Comparison of ENCODE assay signal across 24 mouse cellular contexts in genomic region chr19:46672766-46673418, GRCm38 (mm10). TPM values are rescaled to one million over a fixed set of nuclear protein-coding genes. Genes with fewer than 3 reads are reported as not detected.
DNase-seq lines count a peak whose midpoint lies in the region; ATAC-seq and TF ChIP-seq lines count a peak whose summit lies in the region.
"Had no signal": no experiment of that assay in that cellular context is flagged by ENCODE, and none has a peak within 500 bp of the region (broad histone marks: within the 10 kb centered on the region; RNA-seq: fewer than 3 reads in every experiment).

Gene Cyp17a1 (minus strand): TSS chr19:46673172.

- 49% methylated on average over 5 of the region's 5 CpGs for WGBS in liver, postnatal 0 days (ENCODE audit: insufficient replicate concordance)
- WGBS in liver, embryonic 12.5 days (ENCODE audit: insufficient replicate concordance) = 46% methylated on average over 5 of the region's 5 CpGs
- 22% methylated on average over 5 of the region's 5 CpGs for WGBS in small intestine, adult 2 months

- TF ChIP-seq POLR2A in small intestine, adult 2 months (IDR thresholded peaks at IDR 0.05; ENCODE audit: low read depth, low read length) = no peak

- no peak for ATAC-seq in liver, postnatal 0 days
- ATAC-seq in liver, embryonic 12.5 days = no peak

- no peaks in the 10 kb centered on the region for H3K27me3 ChIP-seq in liver, postnatal 0 days (ENCODE audit: insufficient read depth, low read length)
- H3K27me3 ChIP-seq in liver, embryonic 12.5 days (replicated peaks) = peaks cover 32% of the 10 kb centered on the region
- H3K27me3 ChIP-seq in small intestine, adult 2 months (ENCODE audit: control insufficient read depth, insufficient read depth, low read length) = no peaks in the 10 kb centered on the region
- H3K27me3 ChIP-seq: forebrain, embryonic 12.5 days; neural tube, embryonic 15.5 days had no signal

- TF ChIP-seq CTCF in liver, postnatal 0 days (IDR thresholded peaks at IDR 0.05; ENCODE audit: low read depth) = no peak
- no peak for TF ChIP-seq CTCF in small intestine, adult 2 months (IDR thresholded peaks at IDR 0.05; ENCODE audit: extremely low read depth, insufficient read length, insufficient replicate concordance, low read depth, low read length)

- H3K4me1 ChIP-seq in liver, postnatal 0 days (ENCODE audit: insufficient read depth) = peaks cover 23% of the 10 kb centered on the region
- peaks cover 22% of the 10 kb centered on the region for H3K4me1 ChIP-seq in liver, embryonic 12.5 days
- H3K4me1 ChIP-seq in small intestine, adult 2 months (ENCODE audit: control insufficient read depth, insufficient read depth, insufficient read length, low read length) = peaks cover 7% of the 10 kb centered on the region; the same call in 1 of the 2 replicates
- H3K4me1 ChIP-seq: forebrain, embryonic 12.5 days; neural tube, embryonic 15.5 days had no signal

- H3K4me3 ChIP-seq in liver, postnatal 0 days (ENCODE audit: low read depth, low read length) = no peak within 1 kb of the TSS
- no peak within 1 kb of the TSS for H3K4me3 ChIP-seq in liver, embryonic 12.5 days
- H3K4me3 ChIP-seq in small intestine, adult 2 months (ENCODE audit: low read depth, low read length) = no peak within 1 kb of the TSS
- H3K4me3 ChIP-seq: forebrain, embryonic 12.5 days; hindbrain, embryonic 10.5 days; liver, embryonic 13.5 days; myocyte; neural tube, embryonic 15.5 days had no signal

- no peak within 1 kb of the TSS for H3K27ac ChIP-seq in liver, postnatal 0 days (ENCODE audit: low read depth)
- no peak within 1 kb of the TSS for H3K27ac ChIP-seq in liver, embryonic 12.5 days
- H3K27ac ChIP-seq in small intestine, adult 2 months (ENCODE audit: insufficient read depth, low read depth, low read length) = 0 out of 2 replicates have a peak within 1 kb of the TSS, but pooled peaks have one; percentile 30
- H3K27ac ChIP-seq: forebrain, embryonic 12.5 days; hindbrain, embryonic 10.5 days; liver, embryonic 13.5 days; neural tube, embryonic 15.5 days had no signal

- no peak for TF ChIP-seq EP300 in liver, postnatal 0 days (IDR thresholded peaks at IDR 0.05; ENCODE audit: low read depth)

- H3K4me2 ChIP-seq in liver, postnatal 0 days (ENCODE audit: low read depth, low read length) = peak within 1 kb of the TSS; percentile 28; the same call in 1 of the 2 replicates
- H3K4me2 ChIP-seq in liver, embryonic 12.5 days = no peak within 1 kb of the TSS
- H3K4me2 ChIP-seq: forebrain, embryonic 12.5 days; liver, embryonic 13.5 days; neural tube, embryonic 15.5 days had no signal

- H3K9ac ChIP-seq in liver, postnatal 0 days (replicated peaks) = no peak within 1 kb of the TSS
- H3K9ac ChIP-seq in liver, embryonic 12.5 days = no peak within 1 kb of the TSS
- H3K9ac ChIP-seq: forebrain, embryonic 12.5 days; liver, embryonic 13.5 days; neural tube, embryonic 15.5 days had no signal

- peak; percentile 58 to 84 for DNase-seq in adrenal gland, adult (ENCODE audit: inconsistent age in 2 of 2, low spot score in 1 of 2)
- no peak for DNase-seq in adrenal gland, postnatal 25 days
- DNase-seq in liver, postnatal 0 days = no peak
- DNase-seq in adrenal gland, postnatal 36 days = peak; percentile 38 to 62
- DNase-seq in cerebellum, adult 9-10 months = no peak
- no peak for DNase-seq in gastrocnemius, postnatal 25 days
- DNase-seq: cerebellum, adult 18-20 months; cerebellum, postnatal 36 days; kidney, adult 8-10 months; kidney, postnatal 25 days; left cerebral cortex, postnatal 4 days; liver, embryonic 13.5 days; midbrain, embryonic 14.5 days; thymus, postnatal 36 days had no signal

- no peaks in the 10 kb centered on the region for H3K36me3 ChIP-seq in liver, postnatal 0 days (replicated peaks; ENCODE audit: insufficient read depth, low read length)
- H3K36me3 ChIP-seq in liver, embryonic 12.5 days = no peaks in the 10 kb centered on the region
- no peaks in the 10 kb centered on the region for H3K36me3 ChIP-seq in small intestine, adult 2 months (ENCODE audit: control insufficient read depth, insufficient read depth, low read length)
- H3K36me3 ChIP-seq: forebrain, embryonic 12.5 days; hindbrain, embryonic 10.5 days; liver, embryonic 13.5 days; neural tube, embryonic 15.5 days had no signal

- no peaks in the 10 kb centered on the region for H3K9me3 ChIP-seq in liver, postnatal 0 days (ENCODE audit: low read length)
- H3K9me3 ChIP-seq in liver, embryonic 12.5 days (replicated peaks) = no peaks in the 10 kb centered on the region
- H3K9me3 ChIP-seq: forebrain, embryonic 12.5 days; hindbrain, embryonic 10.5 days; liver, embryonic 13.5 days; neural tube, embryonic 15.5 days had no signal

RNA-seq across cellular contexts. Expression of gene Cyp17a1, which starts in this region (rescaled TPM):
- total RNA-seq in adrenal gland, postnatal 25 days (2021) = 1.2 and 1.9 TPM in 2 replicates
- polyA plus RNA-seq in liver, postnatal 0 days (2015; fragmentation: Nextera tagmentation; extraction: Ambion mirVana) = 3.3 and 5.8 TPM in 2 replicates
- polyA plus RNA-seq in liver, embryonic 12.5 days (2016; fragmentation: Nextera tagmentation; extraction: Ambion mirVana) = 0.06 TPM in 1 of 2 replicates, not detected in the other
- 10 to 100 TPM in 1 of 2 experiments, 1 to 10 TPM in 1; 1.9 to 10.5 TPM for total RNA-seq in adrenal gland, postnatal 36 days (2021)
- 0.11 and 0.95 TPM in 2 replicates for polyA plus RNA-seq in small intestine, adult 2 months (2012; rRNA removed)
- not detected for total RNA-seq in gastrocnemius, postnatal 25 days (2021)
- total RNA-seq: gastrocnemius, adult 8-10 months; heart, adult 8-10 months; layer of hippocampus, adult 8-10 months; left cerebral cortex, adult 18-20 months had no signal
- polyA plus RNA-seq: forebrain, embryonic 12.5 days; hindbrain, embryonic 10.5 days; liver, embryonic 13.5 days; midbrain, embryonic 14.5 days; myocyte; neural tube, embryonic 15.5 days had no signal

Comparison
In these comparisons a context has a peak if more than half of its experiments do, and no peak if none do; other contexts are left out.
1. DNase-seq: peak in adrenal gland, adult (2 of 2) and adrenal gland, postnatal 36 days (2 of 2); none in adrenal gland, postnatal 25 days (single experiment), liver, postnatal 0 days (single experiment), cerebellum, adult 9-10 months (single experiment) and gastrocnemius, postnatal 25 days (single experiment).